In the genomic region with DNA sequence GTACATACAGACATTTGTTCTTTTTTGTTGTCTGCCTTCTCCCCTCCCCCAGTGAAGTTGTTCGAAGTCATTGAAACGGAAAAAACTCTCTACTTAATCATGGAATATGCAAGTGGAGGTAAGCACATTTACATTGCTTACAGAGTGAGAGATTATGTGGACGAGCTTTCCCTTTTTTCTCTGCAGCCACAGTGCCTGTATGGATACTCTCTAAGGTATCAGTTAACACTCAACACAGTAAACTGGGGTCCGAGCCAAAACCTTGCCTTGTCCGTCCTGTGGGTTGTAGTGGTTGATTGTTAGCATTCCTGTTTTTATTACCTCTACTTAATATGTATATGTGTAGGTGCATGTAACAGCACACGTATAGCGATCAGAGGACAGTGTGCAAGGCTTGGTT, we compare ENCODE assay signal across 14 mouse cellular contexts.
"Had no signal": no experiment of that assay in that cellular context is flagged by ENCODE, and none has a peak within 500 bp of the region (broad histone marks: within the 10 kb centered on the region; RNA-seq: fewer than 3 reads in every experiment).

No protein-coding gene starts in this region.

- H3K27ac ChIP-seq: left cerebral cortex, adult 2 months; liver, embryonic 13.5 days had no signal

- H3K4me2 ChIP-seq: limb, embryonic 12.5 days; liver, embryonic 13.5 days; midbrain, embryonic 11.5 days had no signal

- H3K9me3 ChIP-seq: limb, embryonic 12.5 days; liver, embryonic 13.5 days had no signal

- H3K4me3 ChIP-seq: left cerebral cortex, adult 2 months; limb, embryonic 12.5 days; liver, embryonic 13.5 days had no signal

- DNase-seq: kidney, postnatal 10 days; kidney, postnatal 36 days; layer of hippocampus, postnatal 36 days; liver, embryonic 13.5 days; lung, adult 2 months; lung, postnatal 14 days; lung, postnatal 4 days; midbrain, embryonic 14.5 days; thymus, adult 2 months; thymus, postnatal 14 days; thymus, postnatal 4 days had no signal

- H3K27me3 ChIP-seq: limb, embryonic 12.5 days; liver, embryonic 13.5 days had no signal

- H3K4me1 ChIP-seq: limb, embryonic 12.5 days had no signal

- H3K9ac ChIP-seq: limb, embryonic 12.5 days; liver, embryonic 13.5 days had no signal
